Mouse (Mus musculus) MEL (cell line): ENCODE measurements at regions not wholly inside any gene's neighbourhood (a gene's known extent, or its start where the extent isn't known, plus 50 kb on each side); places are given as distances from the start of the nearest gene placed in this dataset.

Experiments
- DNase-seq: peaks from one replicate; pipeline ENCODE4 v3.0.0; 2011; ENCODE audit warnings: low read depth, low spot score
- H3K27ac ChIP-seq: 2 replicates; pipeline ENCODE4 v1.5.1; 2012; ENCODE audit warnings: low read depth, mild to moderate bottlenecking, control low read depth, low read length, moderate library complexity; ENCODE audit not compliant: control insufficient read depth
- H3K27me3 ChIP-seq, 2 experiments: fragments of 150-350 bp in 1 of 2; sonication (generic) in 1 of 2; 2 replicates each; pipeline ENCODE4 v1.6.1; 2012; ENCODE audit warnings: low read length in 2 of 2, mild to moderate bottlenecking in 2 of 2, improper control_type of control experiment in 1 of 2, moderate library complexity in 1 of 2; ENCODE audit not compliant: insufficient read depth in 2 of 2, control insufficient read depth in 1 of 2
- H3K36me3 ChIP-seq, 2 experiments: 2 replicates each; pipeline ENCODE4 v1.6.1; 2012 to 2014; ENCODE audit warnings: low read length in 2 of 2, improper control_type of control experiment in 1 of 2, inconsistent platforms in 1 of 2, mild to moderate bottlenecking in 1 of 2; ENCODE audit not compliant: insufficient read depth in 2 of 2, control insufficient read depth in 1 of 2
- H3K4me1 ChIP-seq, 2 experiments: fragments of 150-350 bp in 1 of 2; sonication (generic) in 1 of 2; 2 replicates each; pipeline ENCODE4 v1.6.1; 2012; ENCODE audit warnings: low read length in 2 of 2, improper control_type of control experiment in 1 of 2, mild to moderate bottlenecking in 1 of 2; ENCODE audit not compliant: insufficient read depth in 2 of 2, control insufficient read depth in 1 of 2
- H3K4me3 ChIP-seq, 2 experiments: fragments of 150-350 bp in 1 of 2; sonication (generic) in 1 of 2; 2 replicates each; pipeline ENCODE4 v1.5.1; 2012; ENCODE audit warnings: low read depth in 2 of 2, low read length in 2 of 2, mild to moderate bottlenecking in 2 of 2, moderate library complexity in 2 of 2, control low read depth in 1 of 2, improper control_type of control experiment in 1 of 2; ENCODE audit not compliant: control insufficient read depth in 1 of 2, insufficient read depth in 1 of 2
- H3K79me2 ChIP-seq: 2 replicates; pipeline ENCODE4 v1.6.1; 2012; ENCODE audit warnings: mild to moderate bottlenecking, low read length, moderate library complexity; ENCODE audit not compliant: control insufficient read depth, poor library complexity, insufficient read depth
- H3K9ac ChIP-seq: 2 replicates; pipeline ENCODE4 v1.6.1; 2012; ENCODE audit warnings: low read depth, mild to moderate bottlenecking, control low read depth, low read length, moderate library complexity; ENCODE audit not compliant: control insufficient read depth, poor library complexity, severe bottlenecking
- H3K9me3 ChIP-seq: fragments of 150-350 bp; sonication (generic); replicated peaks from 2 replicates; pipeline ENCODE4 v1.6.1; 2012; ENCODE audit warnings: mild to moderate bottlenecking, low read length, improper control_type of control experiment, moderate library complexity; ENCODE audit not compliant: insufficient read depth
- BHLHE40 ChIP-seq: IDR thresholded peaks from 2 replicates; pipeline ENCODE4 v1.6.1; 2012; ENCODE audit warnings: low read depth, mild to moderate bottlenecking, inconsistent platforms, low read length, improper control_type of control experiment, borderline replicate concordance
- CHD2 ChIP-seq: IDR thresholded peaks from 2 replicates; pipeline ENCODE4 v1.6.1; 2011; ENCODE audit warnings: low read length, improper control_type of control experiment
- ELF1 ChIP-seq: IDR thresholded peaks from 2 replicates; pipeline ENCODE4 v1.6.1; 2014; ENCODE audit warnings: low read depth, mild to moderate bottlenecking, inconsistent platforms, low read length, improper control_type of control experiment, moderate library complexity
- GABPA ChIP-seq: IDR thresholded peaks from 2 replicates; pipeline ENCODE4 v1.6.1; 2012; ENCODE audit warnings: low read depth, mild to moderate bottlenecking, inconsistent platforms, low read length, improper control_type of control experiment, moderate library complexity
- GATA1 ChIP-seq: IDR thresholded peaks from 2 replicates; pipeline ENCODE4 v1.6.1; 2011; ENCODE audit warnings: low read depth, low read length, improper control_type of control experiment
- HCFC1 ChIP-seq: IDR thresholded peaks from 2 replicates; pipeline ENCODE4 v1.6.1; 2012; ENCODE audit warnings: low read depth, mild to moderate bottlenecking, inconsistent platforms, low read length, improper control_type of control experiment, moderate library complexity
- KAT2A ChIP-seq: conservative IDR thresholded peaks from 2 replicates; pipeline ENCODE4 v1.6.1; 2012; ENCODE audit warnings: low read depth, low read length, improper control_type of control experiment, inconsistent platforms
- MAFK ChIP-seq: IDR thresholded peaks from 2 replicates; pipeline ENCODE4 v1.6.1; 2011; ENCODE audit warnings: low read depth, mild to moderate bottlenecking, low read length, improper control_type of control experiment, borderline replicate concordance
- MAZ ChIP-seq: IDR thresholded peaks from 2 replicates; pipeline ENCODE4 v1.6.1; 2012; ENCODE audit warnings: low read depth, mild to moderate bottlenecking, inconsistent platforms, low read length, improper control_type of control experiment
- MXI1 ChIP-seq: IDR thresholded peaks from 2 replicates; pipeline ENCODE4 v1.6.1; 2011; ENCODE audit warnings: mild to moderate bottlenecking, low read depth, low read length, improper control_type of control experiment
- MYC ChIP-seq: IDR thresholded peaks from 2 replicates; pipeline ENCODE4 v1.6.1; 2011; ENCODE audit warnings: low read depth, mild to moderate bottlenecking, low read length, improper control_type of control experiment, moderate library complexity
- NELFE ChIP-seq: IDR thresholded peaks from 2 replicates; pipeline ENCODE4 v1.6.1; 2011; ENCODE audit warnings: low read depth, low read length, improper control_type of control experiment
- NRF1 ChIP-seq: IDR thresholded peaks from 2 replicates; pipeline ENCODE4 v1.6.1; 2014; ENCODE audit warnings: low read depth, mild to moderate bottlenecking, inconsistent platforms, low read length, improper control_type of control experiment, moderate library complexity; ENCODE audit not compliant: poor library complexity, insufficient read depth, severe bottlenecking
- POLR2AphosphoS2 ChIP-seq: IDR thresholded peaks from 2 replicates; pipeline ENCODE4 v1.6.1; 2011; ENCODE audit warnings: low read length, improper control_type of control experiment
- POLR2AphosphoS5 ChIP-seq: IDR thresholded peaks from 2 replicates; pipeline ENCODE4 v1.6.1; 2012; ENCODE audit warnings: low read depth, borderline replicate concordance, mild to moderate bottlenecking, inconsistent platforms, low read length, moderate library complexity, mixed read lengths
- RAD21 ChIP-seq: IDR thresholded peaks from 2 replicates; pipeline ENCODE4 v1.6.1; 2011; ENCODE audit warnings: mild to moderate bottlenecking, low read depth, low read length, improper control_type of control experiment
- RCOR1 ChIP-seq: IDR thresholded peaks from 2 replicates; pipeline ENCODE4 v1.6.1; 2012; ENCODE audit warnings: low read depth, mild to moderate bottlenecking, inconsistent platforms, low read length, improper control_type of control experiment
- SIN3A ChIP-seq: IDR thresholded peaks from 2 replicates; pipeline ENCODE4 v1.6.1; 2012; ENCODE audit warnings: low read length, improper control_type of control experiment, inconsistent platforms
- SMC3 ChIP-seq: IDR thresholded peaks from 2 replicates; pipeline ENCODE4 v1.6.1; 2011; ENCODE audit warnings: low read depth, low read length, improper control_type of control experiment
- TBP ChIP-seq: IDR thresholded peaks from 2 replicates; pipeline ENCODE4 v1.8.0; 2011; ENCODE audit warnings: low read depth, low read length, improper control_type of control experiment
- TCF12 ChIP-seq: IDR thresholded peaks from 2 replicates; pipeline ENCODE4 v1.6.1; 2014; ENCODE audit warnings: low read depth, mild to moderate bottlenecking, inconsistent platforms, low read length, improper control_type of control experiment, moderate library complexity
- USF1 ChIP-seq: IDR thresholded peaks from 2 replicates; pipeline ENCODE4 v1.6.1; 2014; ENCODE audit warnings: low read depth, mild to moderate bottlenecking, inconsistent platforms, low read length, improper control_type of control experiment, moderate library complexity
- USF2 ChIP-seq, 2 experiments: IDR thresholded peaks; 2 replicates each; pipeline ENCODE4 v1.6.1; 2011 to 2012; ENCODE audit warnings: improper control_type of control experiment in 2 of 2, low read length in 2 of 2, borderline replicate concordance in 1 of 2, inconsistent platforms in 1 of 2, low read depth in 1 of 2, mild to moderate bottlenecking in 1 of 2; ENCODE audit not compliant: insufficient read depth in 1 of 2
- ZKSCAN1 ChIP-seq: IDR thresholded peaks from 2 replicates; pipeline ENCODE4 v1.6.1; 2012; ENCODE audit warnings: low read depth, mild to moderate bottlenecking, inconsistent platforms, low read length, improper control_type of control experiment, moderate library complexity
- ZNF384 ChIP-seq: IDR thresholded peaks from 2 replicates; pipeline ENCODE4 v1.6.1; 2012; ENCODE audit warnings: low read depth, mild to moderate bottlenecking, inconsistent platforms, low read length, improper control_type of control experiment

GRCm38 (mm10) chr14:76849636-76850035, 186.9 kb upstream of the Ccdc122 start:
- Histone ChIP-seq H3K27ac (no peak overlapping the region), H3K27me3 (no peaks in the 10 kb centered on the region), H3K4me1 (no peaks in the 10 kb centered on the region), H3K79me2 (no peaks in the 10 kb centered on the region), H3K9me3 (no peaks in the 10 kb centered on the region), H3K4me3 (no peak overlapping the region), H3K36me3 (no peaks in the 10 kb centered on the region), H3K9ac (no peak overlapping the region)
- TF ChIP-seq MAFK (no peak), MYC (no peak), KAT2A (no peak), ZNF384 (no peak), USF1 (no peak), GATA1 (no peak), ZKSCAN1 (no peak), SIN3A (no peak), TBP (no peak), GABPA (no peak), TCF12 (no peak), NELFE (no peak), NRF1 (no peak), HCFC1 (no peak)
- no peak for DNase-seq

- Histone ChIP-seq H3K27me3 (no peaks in the 10 kb centered on the region), H3K27ac (no peak overlapping the region), H3K4me3 (no peak overlapping the region), H3K4me1 (no peaks in the 10 kb centered on the region), H3K9me3 (no peaks in the 10 kb centered on the region), H3K79me2 (no peaks in the 10 kb centered on the region), H3K36me3 (no peaks in the 10 kb centered on the region), H3K9ac (no peak overlapping the region)
- TF ChIP-seq POLR2AphosphoS5 (no peak), NRF1 (no peak), POLR2AphosphoS2 (no peak), MXI1 (no peak), MAZ (no peak), RCOR1 (no peak), CHD2 (no peak), ELF1 (no peak), MYC (no peak), USF1 (no peak), NELFE (no peak), TCF12 (no peak), ZKSCAN1 (no peak), SIN3A (no peak), SMC3 (no peak), USF2 (IDR thresholded peaks at IDR 0.05; ENCODE audit: borderline replicate concordance in 1 of 2, insufficient read depth in 1 of 2, low read depth in 1 of 2, low read length in 2 of 2) (no peak), BHLHE40 (no peak), KAT2A (no peak), RAD21 (no peak)
- no peak for DNase-seq
Measured at GRCm38 (mm10) chr14:76849071-76849470, 187.5 kb upstream of the Ccdc122 start.
